Mouse (Mus musculus): Measurements from ENCODE around the gene Utrn.
A peak's percentile ranks its signal among the peaks of the same experiment; 100 is the strongest.

The Utrn gene

GRCm38 (mm10) chr10:12541757-12542156 is 327.4 kb downstream of the Utrn start:
- DNase-seq (ENCODE audit: low spot score), result no peak

- no peak for DNase-seq (ENCODE audit: low spot score)
These were observed 333.9 kb downstream of the Utrn start for GRCm38 (mm10) chr10:12535272-12535671.

GRCm38 (mm10) chr10:12534801-12535200 is 334.4 kb downstream of the Utrn start:
- DNase-seq (ENCODE audit: low spot score), result no peak

- DNase-seq (ENCODE audit: low spot score), result no peak
These were observed 334.9 kb downstream of the Utrn start for GRCm38 (mm10) chr10:12534301-12534700.

- no peak for DNase-seq (ENCODE audit: low spot score)
These were observed 347.1 kb downstream of the Utrn start for GRCm38 (mm10) chr10:12522078-12522477.

GRCm38 (mm10) chr10:12518162-12518561 is 351.0 kb downstream of the Utrn start:
- DNase-seq (ENCODE audit: low spot score), result no peak

- DNase-seq (ENCODE audit: low spot score), result no peak
These were observed 363.6 kb downstream of the Utrn start for GRCm38 (mm10) chr10:12505568-12505967.

GRCm38 (mm10) chr10:12500489-12500888 is 368.7 kb downstream of the Utrn start:
- DNase-seq (ENCODE audit: low spot score), result no peak

- DNase-seq (ENCODE audit: low spot score), result no peak
These were observed 371.6 kb downstream of the Utrn start for GRCm38 (mm10) chr10:12497555-12497954.

- DNase-seq (ENCODE audit: low spot score), result no peak
These were observed 379.5 kb downstream of the Utrn start for GRCm38 (mm10) chr10:12489551-12490177.

- DNase-seq (ENCODE audit: low spot score), result no peak
These were observed 380.6 kb downstream of the Utrn start for GRCm38 (mm10) chr10:12488518-12488917.

- DNase-seq (ENCODE audit: low spot score), result no peak
These were observed 381.0 kb downstream of the Utrn start for GRCm38 (mm10) chr10:12488117-12488516.

GRCm38 (mm10) chr10:12483494-12483893 is 385.7 kb downstream of the Utrn start:
- no peak for DNase-seq (ENCODE audit: low spot score)

GRCm38 (mm10) chr10:12482975-12483374 is 386.2 kb downstream of the Utrn start:
- no peak for DNase-seq (ENCODE audit: low spot score)

GRCm38 (mm10) chr10:12474850-12475621 is 394.1 kb downstream of the Utrn start:
- DNase-seq (ENCODE audit: low spot score), result no peak

GRCm38 (mm10) chr10:12469391-12470057 is 399.6 kb downstream of the Utrn start:
- no peak for DNase-seq (ENCODE audit: low spot score)

GRCm38 (mm10) chr10:12467544-12467943 is 401.6 kb downstream of the Utrn start:
- peak; percentile 3 for DNase-seq (ENCODE audit: low spot score)

- no peak for DNase-seq (ENCODE audit: low spot score)
These were observed 408.2 kb downstream of the Utrn start for GRCm38 (mm10) chr10:12460945-12461344.

- no peak for DNase-seq (ENCODE audit: low spot score)
These were observed 412.3 kb downstream of the Utrn start for GRCm38 (mm10) chr10:12456867-12457266.

GRCm38 (mm10) chr10:12452641-12453040 is 416.5 kb downstream of the Utrn start:
- DNase-seq (ENCODE audit: low spot score), result no peak

GRCm38 (mm10) chr10:12444122-12444521 is 425.0 kb downstream of the Utrn start:
- DNase-seq (ENCODE audit: low spot score), result no peak

- no peak for DNase-seq (ENCODE audit: low spot score)
These were observed 436.0 kb downstream of the Utrn start for GRCm38 (mm10) chr10:12433161-12433560.

GRCm38 (mm10) chr10:12430399-12430798 is 438.8 kb downstream of the Utrn start:
- no peak for DNase-seq (ENCODE audit: low spot score)
